Mouse (Mus musculus) embryonic facial prominence, embryonic 13.5 days (tissue): ENCODE measurements around the gene Aup1. TPM values are rescaled to one million over a fixed set of nuclear protein-coding genes. Genes with fewer than 3 reads are reported as not detected.
A peak's percentile ranks its signal among the peaks of the same experiment; 100 is the strongest.

ENCODE experiments used
- ATAC-seq: fragments of 200-750 bp; cut with Nextera tagmentation; 2 replicates; pipeline ENCODE4 v1.8.0; 2017; ENCODE audit warnings: low read depth; ENCODE audit not compliant: insufficient number of reproducible peaks, insufficient read depth, low FRiP score, low TSS enrichment
- H3K27ac ChIP-seq: fragments of 300-500 bp; sonication (generic); 2 replicates; pipeline ENCODE4 v1.5.1; 2015; ENCODE audit warnings: moderate library complexity, mild to moderate bottlenecking, inconsistent platforms
- H3K27me3 ChIP-seq: fragments of 300-500 bp; sonication (generic); 2 replicates; pipeline ENCODE4 v1.6.1; 2015; ENCODE audit warnings: mild to moderate bottlenecking, inconsistent platforms
- H3K36me3 ChIP-seq: fragments of 300-500 bp; sonication (generic); 2 replicates; pipeline ENCODE4 v1.6.1; 2015; ENCODE audit warnings: mild to moderate bottlenecking, inconsistent platforms
- H3K4me1 ChIP-seq: fragments of 300-500 bp; sonication (generic); 2 replicates; pipeline ENCODE4 v1.6.1; 2015; ENCODE audit warnings: inconsistent platforms
- H3K4me2 ChIP-seq: fragments of 300-500 bp; sonication (generic); 2 replicates; pipeline ENCODE4 v1.6.1; 2015; ENCODE audit warnings: moderate library complexity, mild to moderate bottlenecking, inconsistent platforms
- H3K4me3 ChIP-seq: fragments of 300-500 bp; sonication (generic); 2 replicates; pipeline ENCODE4 v1.5.1; 2015; ENCODE audit warnings: mild to moderate bottlenecking, inconsistent platforms
- H3K9ac ChIP-seq: fragments of 300-500 bp; sonication (generic); 2 replicates; pipeline ENCODE4 v1.6.1; 2015; ENCODE audit warnings: mild to moderate bottlenecking, inconsistent platforms
- H3K9me3 ChIP-seq: fragments of 300-500 bp; sonication (generic); 2 replicates; pipeline ENCODE4 v1.6.1; 2016; ENCODE audit warnings: inconsistent platforms
- WGBS: fragments of 180-500 bp; shearing (Covaris S2); methylation state at CpG from one replicate; pipeline ENCODE4 v1.1.7; 2015; ENCODE audit warnings: mixed read lengths; 5-methylcytosine and 5-hydroxymethylcytosine counted together
- microRNA counts: library from miRNA; unstranded; fragments of <30 nt; microRNA quantifications from one replicate; lab custom pipeline; 2016
- microRNA-seq: library from miRNA; unstranded; fragments of <30 nt; microRNA quantifications from one replicate; pipeline ENCODE4, GENCODE M21; 2016
- polyA plus RNA-seq: library from polyadenylated mRNA; unstranded; fragments of >200 nt; fragmentation: Nextera tagmentation; extraction: Ambion mirVana; gene quantifications from 2 replicates; pipeline ENCODE4 v1.2.1, GENCODE M21; 2015

The Aup1 gene
- polyA plus RNA-seq, 1 experiment from 2014 or later: 177 TPM

- 4% methylated on average over 9 of the region's 9 CpGs for WGBS
- Histone ChIP-seq H3K4me2 (peak overlapping the region; percentile 55), H3K27ac (no peak overlapping the region), H3K36me3 (no peaks in the 10 kb centered on the region), H3K4me3 (peak overlapping the region; percentile 27), H3K4me1 (peaks cover 30% of the 10 kb centered on the region), H3K9ac (no peak overlapping the region), H3K9me3 (no peaks in the 10 kb centered on the region), H3K27me3 (peaks cover 96% of the 10 kb centered on the region)
- ATAC-seq: no peak
These were observed 33.6 kb downstream of the Aup1 start for GRCm38 (mm10) chr6:83087926-83088260.

- Histone ChIP-seq H3K27me3 (peaks cover 66% of the 10 kb centered on the region), H3K9ac (no peak overlapping the region), H3K4me1 (peaks cover 3% of the 10 kb centered on the region), H3K27ac (no peak overlapping the region), H3K36me3 (no peaks in the 10 kb centered on the region), H3K9me3 (no peaks in the 10 kb centered on the region), H3K4me3 (no peak overlapping the region), H3K4me2 (no peak overlapping the region)
- no peak for ATAC-seq
- WGBS: 37% methylated on average over 6 of the region's 6 CpGs
These were observed 38.3 kb downstream of the Aup1 start for GRCm38 (mm10) chr6:83092416-83093127.

GRCm38 (mm10) chr6:83095968-83096367 lies 41.6 kb downstream of the Aup1 start:
- Histone ChIP-seq H3K27me3 (peaks cover 41% of the 10 kb centered on the region), H3K27ac (no peak overlapping the region), H3K4me2 (no peak overlapping the region), H3K9me3 (no peaks in the 10 kb centered on the region), H3K4me3 (no peak overlapping the region), H3K9ac (no peak overlapping the region), H3K36me3 (no peaks in the 10 kb centered on the region), H3K4me1 (peaks cover 3% of the 10 kb centered on the region; the same call in 1 of the 2 replicates)
- 42% methylated on average over 6 of the region's 6 CpGs for WGBS
- ATAC-seq: no peak

- Histone ChIP-seq H3K36me3 (no peaks in the 10 kb centered on the region), H3K4me3 (no peak overlapping the region), H3K9ac (no peak overlapping the region), H3K9me3 (no peaks in the 10 kb centered on the region), H3K4me2 (no peak overlapping the region), H3K4me1 (peaks cover 19% of the 10 kb centered on the region), H3K27me3 (peaks cover 22% of the 10 kb centered on the region), H3K27ac (no peak overlapping the region)
- WGBS: 70% methylated on average over 2 of the region's 2 CpGs
- ATAC-seq: no peak
These were observed 44.1 kb downstream of the Aup1 start for GRCm38 (mm10) chr6:83098411-83098810.

GRCm38 (mm10) chr6:83101316-83101687 lies 47.0 kb downstream of the Aup1 start, which contains the start of the genes Ccdc142 and Gm42688:
Gene Ccdc142 (plus strand): TSS chr6:83101601.
Gene Gm42688 (plus strand): TSS chr6:83101617.
- WGBS: 0% methylated on average over 25 of the region's 25 CpGs
- H3K9me3 ChIP-seq: no peaks in the 10 kb centered on the region
- H3K27ac ChIP-seq: peak within 1 kb of the TSS; percentile 84
- H3K9ac ChIP-seq: peak within 1 kb of the TSS; percentile 87
- H3K36me3 ChIP-seq: 0 out of 2 replicates have a peak, but pooled peaks cover 3% of the 10 kb centered on the region
- H3K4me1 ChIP-seq: peaks cover 21% of the 10 kb centered on the region
- peak within 1 kb of the TSS; percentile 75 for H3K4me3 ChIP-seq
- H3K27me3 ChIP-seq: peaks cover 9% of the 10 kb centered on the region
- ATAC-seq: peak; percentile 84
- peak within 1 kb of the TSS; percentile 99 for H3K4me2 ChIP-seq

GRCm38 (mm10) chr6:83101688-83102556 lies 47.6 kb downstream of the Aup1 start:
- H3K9me3 ChIP-seq: no peaks in the 10 kb centered on the region
- peaks cover 8% of the 10 kb centered on the region for H3K27me3 ChIP-seq
- peaks cover 8% of the 10 kb centered on the region; the same call in 1 of the 2 replicates for H3K36me3 ChIP-seq
- under 1% methylated on average over 74 of the region's 74 CpGs for WGBS
- peaks cover 21% of the 10 kb centered on the region for H3K4me1 ChIP-seq
- H3K4me2 ChIP-seq: peak overlapping the region; percentile 99
- peak; percentile 70 for ATAC-seq
- H3K4me3 ChIP-seq: peak overlapping the region; percentile 75
- peak overlapping the region; percentile 84 for H3K27ac ChIP-seq
- peak overlapping the region; percentile 87 for H3K9ac ChIP-seq

- Histone ChIP-seq H3K27ac (no peak overlapping the region), H3K9me3 (no peaks in the 10 kb centered on the region), H3K4me3 (peak overlapping the region; percentile 75; the same call in 1 of the 2 replicates), H3K4me1 (peaks cover 30% of the 10 kb centered on the region), H3K27me3 (peaks cover 8% of the 10 kb centered on the region), H3K36me3 (peaks cover 9% of the 10 kb centered on the region; the same call in 1 of the 2 replicates), H3K9ac (peak overlapping the region; percentile 87), H3K4me2 (peak overlapping the region; percentile 99)
- WGBS: 42% methylated on average over 11 of the region's 11 CpGs
- ATAC-seq: no peak
These were observed 48.9 kb downstream of the Aup1 start for GRCm38 (mm10) chr6:83103130-83103650.

- Histone ChIP-seq H3K4me3 (no peak overlapping the region), H3K4me1 (peaks cover 34% of the 10 kb centered on the region), H3K27me3 (peaks cover 8% of the 10 kb centered on the region), H3K4me2 (no peak overlapping the region), H3K36me3 (peaks cover 9% of the 10 kb centered on the region; the same call in 1 of the 2 replicates), H3K27ac (no peak overlapping the region), H3K9ac (no peak overlapping the region), H3K9me3 (no peaks in the 10 kb centered on the region)
- ATAC-seq: no peak
- 65% methylated on average over 4 of the region's 4 CpGs for WGBS
These were observed 49.8 kb downstream of the Aup1 start for GRCm38 (mm10) chr6:83104158-83104557.

MicroRNAs within 50 kb of the gene (microRNA counts, 519-probe panel; counts per million panel counts)
- 236 counts per million, percentile 44 among the panel's probes with 10 or more counts for microRNA mmu-miR-3470a+mmu-miR-3470b (lab: Ali Mortazavi, UCI)

Small RNA genes within 50 kb of the gene (microRNA-seq; reads per million reads assigned to microRNA genes)
- not detected for gene Mir3470a
- not detected for gene Mir7040

Other genes with a start within 250 kb of the Aup1 start
- 6.5 and 7.2 TPM in 2 replicates for gene Sema4f, start 114.8 kb upstream of the Aup1 start, polyA plus RNA-seq
- gene M1ap, start 107.6 kb upstream of the Aup1 start, polyA plus RNA-seq: 0.25 and 0.88 TPM in 2 replicates
- gene Dok1, start 21.1 kb upstream of the Aup1 start, polyA plus RNA-seq: 11.5 and 12.8 TPM in 2 replicates
- gene Loxl3, start 20.3 kb upstream of the Aup1 start, polyA plus RNA-seq: 20.9 and 24.1 TPM in 2 replicates
- 72.6 and 75.4 TPM in 2 replicates for gene Htra2, start 752 bp downstream of the Aup1 start, polyA plus RNA-seq
- 1.3 TPM in 2 replicates for gene Dqx1, start 3.3 kb downstream of the Aup1 start, polyA plus RNA-seq
- gene Tlx2, start 15.8 kb downstream of the Aup1 start, polyA plus RNA-seq: 0.31 and 0.67 TPM in 2 replicates
- 44.3 and 47.5 TPM in 2 replicates for gene Pcgf1, start 23.3 kb downstream of the Aup1 start, polyA plus RNA-seq
- gene Lbx2, start 31.8 kb downstream of the Aup1 start, polyA plus RNA-seq: 0.27 and 0.56 TPM in 2 replicates
- gene Ccdc142, start 47.1 kb downstream of the Aup1 start, polyA plus RNA-seq: 2.9 and 3.5 TPM in 2 replicates
- gene Gm42688, start 47.1 kb downstream of the Aup1 start, polyA plus RNA-seq: 3.3 and 3.5 TPM in 2 replicates
- 137 and 151 TPM in 2 replicates for gene Mrpl53, start 54.5 kb downstream of the Aup1 start, polyA plus RNA-seq
- 45.0 and 45.6 TPM in 2 replicates for gene Mogs, start 61.0 kb downstream of the Aup1 start, polyA plus RNA-seq
- gene Wbp1, start 67.0 kb downstream of the Aup1 start, polyA plus RNA-seq: 144 and 172 TPM in 2 replicates
- gene Ino80b, start 70.9 kb downstream of the Aup1 start, polyA plus RNA-seq: 13.2 and 13.9 TPM in 2 replicates
- gene Rtkn, start 80.9 kb downstream of the Aup1 start, polyA plus RNA-seq: 46.7 and 51.8 TPM in 2 replicates
- 7.1 and 7.9 TPM in 2 replicates for gene Wdr54, start 101.9 kb downstream of the Aup1 start, polyA plus RNA-seq
- 2.0 and 2.8 TPM in 2 replicates for gene 1700003E16Rik, start 101.9 kb downstream of the Aup1 start, polyA plus RNA-seq
- gene Dctn1, start 111.4 kb downstream of the Aup1 start, polyA plus RNA-seq: 87.7 and 90.0 TPM in 2 replicates
- 0.15 and 0.20 TPM in 2 replicates for gene Slc4a5, start 165.3 kb downstream of the Aup1 start, polyA plus RNA-seq